Mouse (Mus musculus) ES-Bruce4 (cell line): ENCODE measurements around the gene Olfr632. TPM values are rescaled to one million over a fixed set of nuclear protein-coding genes. Genes with fewer than 3 reads are reported as not detected.
A peak's percentile ranks its signal among the peaks of the same experiment; 100 is the strongest.
"Not testable (repeated sequence)": the region's sequence is repeated elsewhere in the genome, so short reads cannot be mapped to it uniquely, and the experiment has no call there.

Experiments
- H3K27ac ChIP-seq: 2 replicates; pipeline ENCODE4 v1.5.1; 2012; ENCODE audit warnings: low read length, inconsistent platforms; ENCODE audit not compliant: insufficient read depth
- H3K27me3 ChIP-seq: 2 replicates; pipeline ENCODE4 v1.6.1; 2012; ENCODE audit warnings: mild to moderate bottlenecking, low read length, inconsistent platforms; ENCODE audit not compliant: control insufficient read depth, poor library complexity, insufficient read depth, severe bottlenecking
- H3K36me3 ChIP-seq: 2 replicates; pipeline ENCODE4 v1.6.1; 2012; ENCODE audit warnings: inconsistent platforms, mild to moderate bottlenecking, low read length, moderate library complexity; ENCODE audit not compliant: control insufficient read depth, poor library complexity, insufficient read depth, severe bottlenecking
- H3K4me1 ChIP-seq: one replicate; pipeline ENCODE4 v1.8.1; 2011; ENCODE audit warnings: low read length; ENCODE audit not compliant: control insufficient read depth, insufficient read depth
- H3K4me3 ChIP-seq: 2 replicates; pipeline ENCODE4 v1.5.1; 2011; ENCODE audit warnings: low read depth, mild to moderate bottlenecking, low read length
- H3K9ac ChIP-seq: 2 replicates; pipeline ENCODE4 v1.6.1; 2012; ENCODE audit warnings: low read depth, mild to moderate bottlenecking, inconsistent platforms; ENCODE audit not compliant: poor library complexity, severe bottlenecking
- H3K9me3 ChIP-seq: replicated peaks from 2 replicates; pipeline ENCODE4 v1.6.1; 2012; ENCODE audit warnings: mild to moderate bottlenecking, low read length, inconsistent platforms; ENCODE audit not compliant: control insufficient read depth, poor library complexity, insufficient read depth, severe bottlenecking
- CTCF ChIP-seq: IDR thresholded peaks from one replicate; pipeline ENCODE4 v1.8.1; 2011; ENCODE audit warnings: low read depth, low read length
- EP300 ChIP-seq: IDR thresholded peaks from 2 replicates; pipeline ENCODE4 v1.6.1; 2011; ENCODE audit warnings: low read depth, low read length; ENCODE audit not compliant: insufficient read depth
- POLR2A ChIP-seq: IDR thresholded peaks from one replicate; pipeline ENCODE4 v1.8.1; 2011; ENCODE audit warnings: low read length; ENCODE audit not compliant: insufficient read depth
- polyA plus RNA-seq: library from polyadenylated mRNA; stranded (reverse); fragments of >200 nt; gene quantifications from 2 replicates; pipeline ENCODE4 v1.2.4, GENCODE M21; 2011; ENCODE audit warnings: low read depth; ENCODE audit not compliant: missing spikeins, insufficient read depth, insufficient read length

Olfr632 gene
- polyA plus RNA-seq, 1 experiment: not detected

DNA sequence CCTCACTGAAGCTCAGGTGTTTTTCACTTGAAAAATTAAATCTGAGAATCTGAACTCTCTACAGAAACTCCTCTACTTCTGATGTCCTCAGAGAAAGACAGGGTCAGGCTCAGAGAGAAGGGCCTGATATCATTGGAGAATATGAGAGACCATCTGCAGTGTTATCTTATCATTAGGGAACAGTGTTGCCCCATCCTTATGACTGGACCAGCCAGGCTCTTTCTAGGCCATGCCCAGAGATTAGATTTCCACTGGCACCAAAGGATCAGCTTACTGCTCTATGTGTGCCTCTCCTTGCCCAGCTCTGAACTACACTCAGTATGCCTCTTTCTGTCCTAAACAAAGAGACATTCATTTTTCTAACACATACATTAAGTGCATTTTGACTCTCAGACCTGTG, 18.8 kb upstream of the Olfr632 start:
- Histone ChIP-seq H3K27me3 (no peaks in the 10 kb centered on the region), H3K9me3 (no peaks in the 10 kb centered on the region), H3K4me3 (no peak overlapping the region), H3K9ac (no peak overlapping the region), H3K4me1 (no peaks in the 10 kb centered on the region), H3K36me3 (no peaks in the 10 kb centered on the region), H3K27ac (no peak overlapping the region)
- no peak for TF ChIP-seq POLR2A
- no peak for TF ChIP-seq CTCF
- TF ChIP-seq EP300: no peak

GRCm38 (mm10) chr7:103928525-103928924, 5.6 kb upstream of the Olfr632 start, which contains the start of gene Olfr631:
Olfr631 (plus strand) TSS chr7:103928825.
- H3K4me1 ChIP-seq: no peaks in the 10 kb centered on the region
- TF ChIP-seq POLR2A: no peak
- TF ChIP-seq EP300: no peak
- no peak for TF ChIP-seq CTCF
- no peak within 1 kb of the TSS for H3K9ac ChIP-seq
- H3K27ac ChIP-seq: no peak within 1 kb of the TSS
- H3K36me3 ChIP-seq: no peaks in the 10 kb centered on the region
- no peak within 1 kb of the TSS for H3K4me3 ChIP-seq
- no peaks in the 10 kb centered on the region for H3K9me3 ChIP-seq
- no peaks in the 10 kb centered on the region for H3K27me3 ChIP-seq

DNA sequence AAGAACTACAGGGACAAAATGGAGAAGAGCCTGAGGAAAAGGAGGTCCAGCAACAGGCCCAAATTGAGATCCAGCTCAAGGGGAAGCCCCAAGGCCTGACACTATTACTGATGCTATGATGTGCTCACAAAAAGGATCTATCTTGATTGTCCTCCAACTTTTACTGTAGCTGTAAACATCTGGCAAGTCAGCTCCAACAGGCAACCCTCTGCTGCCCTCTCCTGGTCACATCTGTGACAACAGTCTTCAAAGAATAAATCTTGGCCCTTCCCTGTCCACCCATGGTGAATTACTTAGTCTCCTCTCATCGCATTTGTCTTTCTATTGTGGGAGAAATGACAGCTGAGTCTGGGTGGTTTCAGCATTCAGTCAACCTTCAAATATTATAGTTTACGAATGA, 8.6 kb downstream of the Olfr632 start:
- Histone ChIP-seq H3K27me3 (no peaks in the 10 kb centered on the region), H3K27ac (no peak overlapping the region), H3K9me3 (no peaks in the 10 kb centered on the region), H3K4me1 (no peaks in the 10 kb centered on the region), H3K9ac (no peak overlapping the region), H3K4me3 (no peak overlapping the region), H3K36me3 (no peaks in the 10 kb centered on the region)
- peak; percentile 67 for TF ChIP-seq CTCF
- no peak for TF ChIP-seq EP300
- no peak for TF ChIP-seq POLR2A

DNA sequence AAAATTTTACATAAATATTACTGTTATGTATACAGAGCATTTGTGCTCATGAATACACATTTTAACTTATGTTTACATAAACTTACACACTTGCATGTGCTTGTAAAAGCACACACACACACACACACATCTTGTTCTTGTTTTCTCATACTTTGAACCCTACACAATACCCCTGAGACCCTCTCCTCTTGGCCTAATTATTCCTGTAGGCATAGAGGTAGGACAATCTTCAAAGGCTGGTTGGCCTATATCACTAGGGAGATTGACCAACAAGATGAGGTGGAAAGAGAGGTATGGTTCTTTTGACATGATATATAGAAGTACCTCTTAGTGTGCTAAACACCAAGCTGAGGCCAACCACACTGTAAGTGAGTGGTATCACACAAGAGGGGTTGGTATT, 10.0 kb downstream of the Olfr632 start, which contains the start of gene Olfr633:
Gene Olfr633 (plus strand): TSS at position 301 of the 400 bp plus-strand sequence.
- H3K36me3 ChIP-seq: no peaks in the 10 kb centered on the region
- H3K9ac ChIP-seq: no peak within 1 kb of the TSS
- H3K4me3 ChIP-seq: no peak within 1 kb of the TSS
- no peaks in the 10 kb centered on the region for H3K4me1 ChIP-seq
- no peak within 1 kb of the TSS for H3K27ac ChIP-seq
- no peak for TF ChIP-seq EP300
- TF ChIP-seq CTCF: no peak
- TF ChIP-seq POLR2A: no peak
- no peaks in the 10 kb centered on the region for H3K9me3 ChIP-seq
- H3K27me3 ChIP-seq: no peaks in the 10 kb centered on the region

DNA sequence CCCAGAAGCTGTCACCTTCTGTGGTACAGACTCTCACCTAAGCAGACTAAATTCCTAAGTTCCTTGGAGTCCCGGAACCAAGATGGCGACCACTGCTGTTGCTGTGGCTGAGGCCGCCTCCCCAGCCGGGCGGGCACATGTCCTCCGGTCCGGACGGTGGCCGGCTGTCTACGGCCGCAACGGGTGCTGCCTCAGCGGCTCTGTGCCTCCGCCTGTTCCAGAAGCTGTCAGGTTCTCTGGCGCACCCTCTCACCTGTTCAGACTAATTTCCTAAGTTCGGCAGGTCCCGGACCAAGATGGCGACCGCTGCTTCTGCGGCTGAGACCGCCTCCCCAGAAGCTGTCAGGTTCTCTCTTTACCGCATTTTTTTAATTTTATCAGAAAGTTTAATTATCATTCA, 32.7 kb downstream of the Olfr632 start:
- H3K36me3 ChIP-seq, H3K4me1 ChIP-seq, H3K27ac ChIP-seq, H3K9ac ChIP-seq, H3K9me3 ChIP-seq, H3K27me3 ChIP-seq: not testable (repeated sequence)
- H3K4me3 ChIP-seq: peak overlapping the region; percentile 18; the same call in 1 of the 2 replicates

- Histone ChIP-seq H3K9ac (no peak within 1 kb of the TSS), H3K4me3 (no peak within 1 kb of the TSS), H3K4me1 (no peaks in the 10 kb centered on the region), H3K27ac (no peak within 1 kb of the TSS), H3K27me3 (no peaks in the 10 kb centered on the region), H3K36me3 (no peaks in the 10 kb centered on the region), H3K9me3 (no peaks in the 10 kb centered on the region)
- TF ChIP-seq POLR2A: no peak
- TF ChIP-seq EP300: no peak
- TF ChIP-seq CTCF: no peak
Measured at GRCm38 (mm10) chr7:103970852-103971251, 36.7 kb downstream of the Olfr632 start, which contains the start of gene Olfr635. Olfr635 (plus strand) TSS chr7:103971152.
